Mouse (Mus musculus) urinary bladder, postnatal 10 days (tissue): ENCODE results near the gene Nup210l.

ENCODE experiments used
- DNase-seq: peaks from one replicate; pipeline ENCODE4 v3.0.0; 2022; ENCODE audit warnings: low spot score

Gene Nup210l

DNA sequence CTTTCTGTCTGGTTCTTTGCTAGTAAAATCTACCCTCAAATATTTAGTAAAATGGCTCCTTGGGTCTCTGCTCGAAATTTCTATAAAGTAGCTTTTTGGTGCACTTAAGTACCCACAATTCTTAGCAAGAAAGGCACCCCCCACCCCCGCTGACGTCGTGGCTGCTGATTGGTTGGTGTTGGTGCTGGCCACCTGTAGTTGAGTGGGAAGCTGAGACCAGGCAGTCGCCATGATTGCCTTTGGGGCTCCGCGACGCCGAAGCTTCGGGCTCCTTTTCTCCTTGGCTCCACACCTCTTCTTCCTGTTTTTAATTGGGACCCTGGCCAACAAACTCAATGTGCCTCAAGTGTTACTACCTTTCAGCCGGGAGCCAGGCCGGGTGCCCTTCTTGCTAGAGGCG lies at the start of gene Nup210l:
TSS of gene Nup210l (plus strand) at position 195 of the 400 bp plus-strand sequence.
- no peak for DNase-seq

DNA sequence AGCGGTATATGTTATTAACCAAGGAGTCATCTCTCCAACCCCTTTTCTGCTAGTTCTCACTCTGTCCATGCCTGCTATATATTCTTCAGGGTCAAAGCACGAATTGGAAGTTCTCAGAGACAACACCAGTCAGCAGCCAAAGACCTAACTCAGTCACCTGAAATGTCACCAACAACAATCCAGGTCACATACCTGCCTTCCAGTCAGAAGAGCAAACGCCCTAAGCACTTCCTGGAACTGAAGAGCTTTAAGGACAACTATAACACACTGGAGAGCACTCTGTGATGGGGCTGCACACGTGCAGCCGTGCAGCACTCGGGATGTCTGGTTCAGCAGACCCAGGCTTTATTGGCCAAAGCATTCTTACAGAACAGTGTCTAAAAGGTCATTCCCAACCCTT lies 42.4 kb upstream of the Nup210l start:
- no peak for DNase-seq

DNA sequence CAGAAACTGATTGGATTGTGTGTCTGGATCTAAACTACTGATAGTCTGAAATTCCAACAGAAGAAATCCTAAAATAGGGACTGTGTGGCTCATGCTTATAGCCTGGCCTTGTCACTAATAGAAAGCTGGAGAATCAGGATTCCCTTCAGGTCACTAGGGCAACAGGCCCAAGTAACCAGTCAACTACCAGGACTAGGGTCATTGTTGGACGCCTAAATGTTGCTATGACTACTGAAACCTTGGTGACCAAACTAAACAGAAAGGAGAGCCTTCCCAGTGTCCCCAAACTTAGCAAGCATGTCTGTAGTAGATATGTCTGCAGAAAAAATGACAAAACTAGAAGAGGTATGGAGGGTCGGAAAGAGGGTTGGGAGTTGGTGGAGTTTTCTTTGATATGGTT lies 41.4 kb upstream of the Nup210l start:
- no peak for DNase-seq

DNA sequence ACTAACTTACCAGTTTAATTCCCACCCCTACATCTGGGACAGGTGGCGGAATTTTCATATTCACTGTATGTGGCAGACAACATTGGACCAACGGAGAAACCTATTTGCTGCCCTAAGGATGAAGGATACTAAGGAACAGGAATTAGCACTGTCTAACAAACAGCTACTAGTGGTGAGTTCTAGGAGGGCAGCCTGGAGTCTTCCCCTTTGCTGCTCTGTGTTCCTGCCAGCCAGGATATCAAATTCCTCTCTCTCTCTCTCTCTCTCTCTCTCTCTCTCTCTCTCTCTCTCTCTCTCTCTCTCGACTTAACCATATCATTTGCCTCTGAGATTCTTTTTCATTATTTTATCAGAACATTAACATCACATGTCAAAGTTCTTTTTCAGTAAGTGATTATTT lies 39.5 kb upstream of the Nup210l start:
- no peak for DNase-seq

DNA sequence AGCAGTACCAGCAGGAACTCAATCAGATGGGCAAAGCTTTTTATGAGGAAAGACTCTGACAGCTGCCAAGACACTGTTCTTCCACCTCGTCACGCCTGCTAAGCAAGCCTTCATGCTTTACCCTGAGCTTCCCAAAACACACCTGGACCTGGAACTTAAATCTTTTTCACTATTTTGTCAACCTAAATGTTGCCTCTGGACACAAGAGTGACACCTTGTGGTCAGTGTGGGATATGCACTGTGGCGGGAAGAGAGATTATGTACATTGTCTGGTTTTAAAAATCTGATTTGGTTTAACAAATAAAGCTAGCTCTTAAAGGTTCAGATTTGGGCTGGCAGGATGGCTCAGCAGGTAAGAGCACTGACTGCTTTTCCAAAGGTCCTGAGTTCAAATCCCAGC lies 38.4 kb upstream of the Nup210l start:
- no peak for DNase-seq

DNA sequence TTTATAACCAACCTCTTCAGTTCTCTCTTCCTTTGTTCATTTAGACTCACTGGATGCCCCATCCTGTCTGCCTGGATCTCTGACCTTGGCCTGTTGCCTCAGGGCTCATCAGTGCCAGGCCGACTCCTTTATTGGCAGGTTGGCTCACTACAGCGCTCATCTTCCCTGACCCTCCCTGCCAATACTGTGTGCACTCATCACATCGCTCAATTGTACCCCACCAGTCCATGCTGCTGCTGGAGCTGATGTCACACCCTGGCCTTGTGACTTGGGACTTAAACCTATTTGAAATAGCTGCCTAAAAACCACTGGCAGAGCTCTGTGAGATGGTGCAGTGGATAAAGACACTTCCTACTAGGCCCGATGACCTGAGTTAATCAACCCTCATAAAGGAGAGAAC lies 36.1 kb upstream of the Nup210l start:
- DNase-seq = no peak

DNA sequence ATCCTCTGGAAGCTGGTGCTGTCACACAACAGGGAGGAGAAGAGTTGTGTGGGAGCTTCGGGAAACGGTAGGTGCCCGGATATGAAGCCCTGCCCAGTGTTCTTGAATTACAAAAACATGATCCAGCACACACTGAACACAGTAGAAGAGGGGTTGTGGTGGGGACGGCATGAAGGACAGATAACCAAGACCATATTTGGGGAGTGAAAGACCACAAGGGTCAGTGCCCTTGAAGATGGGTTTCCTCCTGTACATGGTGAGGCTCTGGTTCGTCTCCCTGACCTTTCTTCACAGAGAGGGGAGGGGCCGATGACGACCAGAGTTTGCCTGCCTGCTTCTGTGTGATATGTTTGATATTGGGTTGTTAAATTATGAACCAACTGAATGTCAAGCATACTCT lies 34.2 kb upstream of the Nup210l start:
- no peak for DNase-seq

DNA sequence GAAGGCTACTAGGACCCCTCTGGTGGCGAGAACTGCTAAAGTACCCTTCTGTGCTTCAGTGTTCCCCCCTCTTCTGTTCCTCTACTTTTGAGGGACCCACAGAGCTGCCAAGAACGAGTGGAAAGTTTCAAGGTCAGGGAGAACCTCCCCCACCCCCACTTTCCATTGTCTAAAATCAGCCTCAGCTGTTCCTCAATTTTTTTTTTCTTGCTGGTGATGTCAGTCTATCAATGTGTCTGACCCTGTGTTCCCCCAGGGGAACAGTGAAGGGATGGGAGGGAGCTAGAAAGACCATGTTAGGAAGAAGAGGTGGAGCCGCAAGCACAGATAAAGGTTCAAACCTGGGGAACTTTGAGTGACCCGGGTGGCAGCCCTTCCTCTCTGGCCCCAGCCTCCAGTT lies 31.6 kb upstream of the Nup210l start, which contains the start of gene Tpm3:
TSS of gene Tpm3 (plus strand) at position 356 of the 400 bp plus-strand sequence.
- DNase-seq = no peak

DNA sequence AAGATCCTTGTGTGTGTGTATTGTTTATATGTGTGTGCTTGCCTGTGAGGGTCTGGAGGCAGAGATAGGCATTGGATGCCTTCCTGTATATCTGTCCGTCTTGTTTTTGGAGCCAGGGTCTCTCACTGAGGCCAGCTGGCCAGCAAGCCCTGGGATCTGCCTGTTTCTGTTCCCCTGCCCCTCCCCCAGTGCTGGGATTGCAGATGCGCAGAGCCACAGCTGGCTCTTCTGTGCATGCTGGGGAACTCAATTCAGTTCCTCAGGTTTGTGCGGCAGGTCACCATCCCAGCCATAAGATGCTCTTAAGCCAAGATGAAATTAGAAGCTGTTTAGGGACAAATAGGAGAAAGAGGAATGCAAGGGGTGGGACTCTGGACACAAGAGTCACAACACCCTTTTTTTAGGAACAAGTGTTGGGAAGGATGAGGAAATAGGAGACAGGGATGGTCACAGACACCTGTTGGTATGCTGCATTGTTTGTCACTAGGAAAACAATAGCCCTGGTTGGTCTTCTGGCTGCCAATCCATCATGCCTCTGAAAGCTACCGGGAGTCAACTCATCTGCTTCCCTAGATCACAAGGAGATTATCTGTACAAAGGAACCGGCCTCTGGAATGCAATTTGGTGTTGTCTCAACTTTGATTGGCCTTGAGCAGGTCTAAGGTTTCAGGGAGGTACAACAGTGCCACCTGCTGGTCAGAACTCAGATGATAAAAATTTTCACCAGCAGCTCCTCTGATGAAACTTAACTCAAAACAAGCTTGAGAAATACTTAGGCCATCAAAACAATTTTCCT lies 26.8 kb upstream of the Nup210l start:
- DNase-seq = peak; percentile 42

DNA sequence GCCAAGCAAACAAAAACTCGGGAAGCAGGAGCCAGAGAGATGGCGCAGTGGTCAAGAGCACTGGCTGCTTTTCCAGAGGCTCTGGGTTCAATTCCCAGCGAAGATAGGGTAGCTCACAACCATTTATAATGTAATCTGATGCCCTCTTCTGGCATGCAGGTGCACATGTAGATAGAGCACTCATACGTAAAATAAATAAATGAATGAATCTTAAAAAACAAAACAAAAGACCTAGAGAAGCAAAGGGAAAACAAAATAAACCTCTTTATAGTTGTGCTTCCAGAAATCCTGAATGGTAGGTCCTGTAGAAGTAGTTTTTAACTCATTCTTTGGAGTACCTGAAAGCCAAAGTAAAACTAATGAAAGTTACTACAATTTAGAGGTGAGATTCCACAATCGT lies 25.7 kb upstream of the Nup210l start:
- DNase-seq = no peak

DNA sequence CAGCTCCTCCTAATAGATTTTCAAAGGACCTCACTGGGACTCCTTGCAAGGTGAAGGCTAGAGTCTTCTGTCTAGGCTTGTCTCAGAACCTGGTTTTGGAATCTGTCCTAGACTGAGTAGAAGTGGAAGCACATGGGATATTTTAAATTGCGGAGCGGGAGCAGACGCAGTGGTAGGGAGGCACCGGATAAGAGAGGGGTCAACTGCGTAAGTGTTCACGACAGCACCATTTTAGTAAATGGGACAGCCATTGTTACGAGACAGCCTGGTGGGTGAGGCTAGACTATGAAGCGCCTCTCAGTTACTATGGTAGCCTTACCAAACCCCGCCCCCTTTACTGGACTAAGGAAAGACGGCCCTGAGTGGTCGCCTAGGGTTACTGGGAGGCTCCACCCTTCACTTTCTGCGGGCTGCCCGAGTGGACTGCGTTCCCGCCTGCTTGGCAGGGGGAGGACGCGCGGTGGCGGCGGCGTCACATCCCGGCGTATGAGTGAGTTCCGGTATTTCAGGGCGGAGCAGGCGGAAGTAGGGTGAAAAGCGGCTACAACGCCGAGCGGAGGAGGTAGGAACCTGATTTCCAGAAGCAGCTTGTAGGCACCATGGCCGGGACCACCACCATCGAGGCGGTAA lies 24.7 kb upstream of the Nup210l start:
- peak; percentile 65 for DNase-seq

DNA sequence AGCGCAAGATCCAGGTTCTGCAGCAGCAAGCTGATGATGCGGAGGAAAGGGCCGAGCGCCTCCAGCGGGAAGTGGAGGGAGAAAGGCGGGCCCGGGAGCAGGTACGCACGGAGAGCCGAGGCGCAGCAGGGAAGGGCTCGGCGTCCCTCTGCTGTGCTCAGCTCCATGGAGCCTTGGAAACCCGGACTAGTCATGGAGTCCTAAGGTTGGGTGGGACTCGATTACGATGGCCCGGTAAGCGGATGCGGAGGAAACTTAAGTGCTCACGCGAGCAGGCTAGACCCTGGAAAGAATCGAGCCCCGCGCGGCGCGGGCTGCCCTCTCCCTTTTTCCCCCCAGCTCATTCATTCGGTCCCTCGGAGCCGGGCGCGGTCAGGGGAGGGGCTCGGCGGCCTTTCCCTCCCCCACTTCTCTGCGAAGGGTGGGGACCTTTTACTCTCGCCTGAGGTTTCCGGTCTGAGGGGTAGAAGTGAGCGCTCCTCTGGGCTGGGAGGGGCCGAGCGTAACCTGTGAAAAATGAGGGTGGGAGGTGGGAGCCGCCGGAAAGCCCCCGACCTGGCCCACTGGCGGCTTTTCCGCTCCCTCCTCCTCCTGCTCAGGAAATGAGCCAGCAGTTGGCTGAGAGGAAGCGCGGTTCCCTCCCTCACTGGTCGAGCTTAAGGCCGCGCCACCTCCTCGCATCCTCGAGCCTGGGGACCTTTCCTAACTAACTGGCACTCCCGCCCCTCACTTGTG lies 24.0 kb upstream of the Nup210l start:
- peak; percentile 26 for DNase-seq

DNA sequence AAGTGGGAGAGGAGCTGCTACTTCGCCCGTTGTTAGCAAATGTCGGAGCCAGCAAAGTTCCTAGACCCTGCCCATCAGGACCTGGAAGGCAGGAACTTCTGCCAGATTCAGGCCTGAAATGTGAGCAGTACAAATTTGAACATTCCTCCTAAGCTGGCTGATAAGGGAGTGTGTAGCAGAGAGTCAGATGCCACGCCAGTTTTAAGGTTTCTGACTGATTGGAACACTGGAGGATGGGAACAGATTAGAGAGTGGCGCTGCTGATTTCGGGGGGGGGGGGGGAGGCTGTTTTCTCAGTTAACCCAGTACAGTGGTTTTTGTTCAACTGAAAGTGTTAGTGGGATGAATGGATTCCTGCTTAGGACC lies 23.5 kb upstream of the Nup210l start:
- no peak for DNase-seq

DNA sequence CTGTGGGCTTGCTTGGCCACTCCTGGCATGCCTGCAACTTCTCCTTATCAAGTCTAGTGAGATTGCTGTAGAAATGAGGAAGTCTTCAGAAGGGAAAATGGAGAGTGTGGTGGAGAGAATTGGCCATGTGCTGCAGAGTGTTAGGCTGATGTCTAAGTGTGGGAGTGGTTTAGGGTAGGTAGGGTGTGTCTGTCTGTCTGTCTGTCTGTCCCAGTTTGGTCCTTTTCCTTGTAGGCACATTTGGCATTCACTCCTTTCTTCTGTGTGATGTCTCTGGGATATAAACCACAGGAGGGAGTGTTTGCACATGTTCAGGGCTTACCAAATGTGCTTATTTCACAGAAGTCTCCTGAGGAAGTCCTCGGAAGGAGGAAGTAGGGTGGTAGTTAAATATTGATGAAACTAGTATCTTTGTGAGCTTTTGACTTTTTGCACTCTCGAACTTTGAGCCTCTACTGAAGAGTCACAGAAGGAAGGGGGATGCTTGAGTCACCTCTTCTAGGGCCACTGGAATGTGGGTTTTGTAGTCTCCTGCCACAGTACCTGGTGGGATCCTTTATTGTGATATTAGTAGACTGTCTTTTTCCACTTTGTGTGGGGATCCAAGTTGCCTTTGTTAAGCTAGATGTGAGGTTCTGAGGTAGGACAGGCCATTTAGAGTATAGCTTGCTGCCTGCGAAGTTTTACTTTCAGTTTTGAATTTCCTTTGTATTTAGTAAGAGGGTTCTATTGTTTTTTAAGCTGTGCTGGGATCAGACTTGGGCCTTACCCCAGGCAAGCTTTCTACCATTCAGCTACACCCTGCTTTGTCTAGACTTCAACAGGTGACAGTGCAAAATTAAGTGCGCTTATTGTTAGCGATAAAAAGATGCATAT lies 22.3 kb upstream of the Nup210l start:
- DNase-seq = no peak

DNA sequence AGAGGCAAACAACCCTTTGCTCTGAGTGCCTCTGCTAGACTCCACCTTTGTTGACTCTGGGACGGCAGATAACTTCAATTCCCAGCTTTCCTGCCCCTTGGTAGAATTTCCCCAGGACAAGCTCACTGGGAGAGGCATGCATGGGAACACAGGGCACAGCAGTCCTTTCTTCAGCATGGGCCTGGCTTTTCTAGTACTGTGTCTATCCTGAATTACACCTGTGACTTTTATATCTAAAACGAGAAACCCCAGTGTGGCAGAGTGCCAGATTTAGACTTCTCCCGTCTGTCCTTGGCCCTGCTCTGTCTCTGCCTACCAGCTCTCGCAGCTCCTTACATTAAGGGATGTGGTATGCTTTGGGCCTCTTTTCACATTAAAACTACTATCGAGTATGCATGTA lies 20.9 kb upstream of the Nup210l start:
- DNase-seq = no peak

DNA sequence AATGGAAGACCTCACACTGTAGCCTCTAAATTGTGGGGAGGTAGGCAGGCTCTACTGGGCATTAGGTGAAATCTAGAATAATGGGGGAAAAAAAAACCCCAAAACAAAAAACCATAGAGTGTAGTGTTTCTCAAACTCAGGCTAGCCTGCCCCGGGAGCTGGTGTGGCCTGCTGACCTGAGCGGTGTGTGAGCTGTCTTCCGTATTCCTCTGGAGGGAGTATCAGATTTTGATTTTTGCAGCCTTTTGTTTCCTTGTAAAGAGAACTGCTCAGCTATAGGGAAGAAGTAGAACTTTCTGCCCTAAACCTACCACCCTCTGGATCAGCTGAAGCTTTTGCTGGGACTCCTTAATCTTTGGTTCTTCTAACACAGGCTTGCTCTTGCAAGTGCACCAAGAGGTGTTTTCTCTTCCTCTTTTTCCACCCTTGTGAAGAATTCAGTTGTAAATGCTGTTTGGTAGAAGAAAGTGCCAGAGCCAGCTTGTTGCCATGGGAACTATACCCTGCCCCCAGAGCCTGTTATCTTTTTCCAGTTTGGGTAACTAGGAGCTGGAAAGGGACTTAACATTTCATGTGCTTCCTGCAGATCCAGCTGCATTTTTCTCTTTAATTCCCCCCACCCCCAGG lies 20.1 kb upstream of the Nup210l start:
- no peak for DNase-seq

DNA sequence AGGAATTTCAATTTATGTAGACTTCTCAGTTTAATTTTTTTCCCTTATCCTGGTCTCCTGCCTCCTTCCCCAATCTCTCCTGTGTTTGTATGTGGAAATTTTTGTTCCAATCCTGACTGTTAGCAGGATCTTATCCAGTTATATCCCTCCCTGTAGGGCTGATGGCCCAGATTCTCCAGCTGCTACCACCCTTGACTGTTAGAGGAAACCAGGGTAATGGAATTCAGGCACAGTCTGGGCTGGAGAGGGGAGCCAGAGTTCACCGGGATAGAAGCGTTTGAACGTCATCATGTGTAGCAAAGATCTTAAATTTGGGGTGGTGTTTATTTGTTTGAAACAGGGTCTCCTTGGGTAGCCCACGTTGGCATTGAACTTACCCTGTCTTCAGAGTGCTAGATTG lies 19.1 kb upstream of the Nup210l start:
- no peak for DNase-seq

DNA sequence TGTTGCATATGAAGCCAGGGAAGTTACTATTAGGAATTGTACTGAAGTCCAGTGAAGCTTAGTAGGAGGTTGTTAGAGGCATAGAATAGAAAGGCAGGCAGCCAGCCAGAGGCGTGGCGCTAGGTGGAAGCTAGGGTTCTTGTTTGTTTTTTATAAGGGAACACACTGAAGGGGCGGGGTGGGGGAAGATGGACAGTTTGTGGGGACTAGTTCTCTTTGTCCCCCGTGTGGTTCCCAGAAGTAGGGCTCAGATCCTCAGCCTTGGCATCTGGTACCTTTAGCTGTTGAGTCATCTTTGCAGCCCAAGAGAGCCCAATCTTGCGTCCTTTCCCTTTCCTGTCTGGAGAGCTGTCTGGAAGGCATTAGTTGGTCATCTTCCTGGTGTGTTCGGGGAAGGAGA lies 18.7 kb upstream of the Nup210l start:
- DNase-seq = no peak

DNA sequence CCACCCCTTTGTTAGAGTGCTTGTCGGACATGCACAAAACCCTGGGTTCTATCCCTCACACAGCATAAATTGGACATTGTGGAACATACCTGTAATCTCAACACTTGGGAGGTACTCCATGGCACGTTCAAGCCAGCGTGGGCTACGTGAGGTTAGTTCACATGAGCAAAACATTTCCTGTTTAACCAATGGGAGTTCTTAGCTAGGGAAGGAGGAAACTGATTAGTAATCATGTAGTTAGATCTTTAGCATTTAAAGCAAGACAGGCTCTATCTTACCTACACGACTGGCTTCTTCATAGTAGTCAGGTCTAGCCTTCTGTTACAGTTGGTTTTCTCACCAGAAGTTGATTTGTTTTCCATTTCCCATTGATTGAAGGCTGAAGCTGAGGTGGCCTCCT lies 17.9 kb upstream of the Nup210l start:
- no peak for DNase-seq

DNA sequence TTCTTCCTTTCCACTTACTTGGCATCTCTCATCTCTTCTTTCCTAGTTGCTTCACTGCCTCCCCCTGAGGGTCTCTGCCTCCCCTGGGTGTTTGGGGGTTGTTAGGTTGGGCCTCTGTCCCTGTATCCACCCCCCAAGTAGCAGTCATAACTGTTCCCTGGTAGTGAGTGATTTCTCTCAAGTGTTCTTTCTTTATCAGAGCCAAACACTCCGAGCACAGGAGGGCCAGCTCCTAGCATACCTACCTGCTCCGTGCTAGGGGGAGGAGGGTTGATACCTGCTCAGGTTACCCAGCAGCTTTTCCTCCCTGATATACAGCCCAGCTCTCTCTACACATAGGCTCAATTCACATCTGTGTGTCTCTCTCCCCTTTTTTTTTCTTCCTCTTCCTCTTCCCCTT lies 15.3 kb upstream of the Nup210l start:
- DNase-seq = no peak

DNA sequence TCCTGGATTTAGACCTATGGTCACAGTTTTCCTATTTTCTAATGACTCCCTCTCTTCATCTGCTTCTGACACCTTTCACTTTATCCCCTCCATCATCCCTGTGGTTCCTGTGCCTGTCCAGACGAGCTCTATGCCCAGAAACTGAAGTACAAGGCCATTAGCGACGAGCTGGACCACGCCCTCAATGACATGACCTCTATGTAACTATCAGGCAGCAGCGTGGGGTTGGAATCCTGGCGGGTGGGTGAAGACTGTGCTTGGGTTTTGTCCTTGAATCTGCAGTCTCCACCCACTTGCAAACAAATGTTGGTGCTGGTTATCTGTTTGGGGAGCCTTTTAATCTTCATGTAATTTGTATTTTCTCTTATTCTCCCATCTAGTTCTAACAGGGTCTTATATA lies 13.0 kb upstream of the Nup210l start:
- no peak for DNase-seq

DNA sequence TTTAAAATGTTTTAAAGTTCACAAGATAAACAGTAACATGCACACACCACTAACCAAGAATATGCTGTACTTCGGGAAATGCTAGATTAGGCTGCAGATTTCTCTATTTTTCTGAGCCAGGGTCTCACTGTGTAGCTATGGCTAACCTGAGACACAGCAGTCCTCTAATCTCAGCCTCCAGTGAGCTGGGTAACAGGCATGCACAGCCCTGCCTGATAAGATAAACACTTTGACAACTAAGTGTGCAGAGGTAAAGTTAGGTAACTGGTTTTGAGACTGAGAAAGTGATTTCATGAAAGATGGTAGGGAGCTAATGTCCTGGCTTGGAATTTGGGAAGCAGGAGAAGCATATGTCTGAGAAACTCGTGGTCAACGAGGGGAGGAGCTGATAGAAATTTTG lies 9.5 kb upstream of the Nup210l start:
- no peak for DNase-seq
